Mouse (Mus musculus) cortical plate, adult 2 months (tissue): ENCODE results near the gene Cdk18.

Experiments
- CTCF ChIP-seq: fragments of 200-500 bp; IDR thresholded peaks from 2 replicates; pipeline ENCODE4 v1.5.1; 2011; ENCODE audit warnings: mild to moderate bottlenecking, control low read depth, low read length; ENCODE audit not compliant: insufficient read depth; ENCODE audit errors: extremely low read depth
- POLR2A ChIP-seq: fragments of 200-500 bp; IDR thresholded peaks from 2 replicates; pipeline ENCODE4 v1.6.1; 2011; ENCODE audit warnings: mild to moderate bottlenecking, low read length, control low read depth; ENCODE audit not compliant: insufficient read depth; ENCODE audit errors: extremely low read depth

- TF ChIP-seq CTCF (no peak), POLR2A (no peak)
These were observed 20.2 kb upstream of the Cdk18 start for GRCm38 (mm10) chr1:132159681-132160080.
